ENCODE assay signal across 9 mouse cellular contexts in the genomic region with DNA sequence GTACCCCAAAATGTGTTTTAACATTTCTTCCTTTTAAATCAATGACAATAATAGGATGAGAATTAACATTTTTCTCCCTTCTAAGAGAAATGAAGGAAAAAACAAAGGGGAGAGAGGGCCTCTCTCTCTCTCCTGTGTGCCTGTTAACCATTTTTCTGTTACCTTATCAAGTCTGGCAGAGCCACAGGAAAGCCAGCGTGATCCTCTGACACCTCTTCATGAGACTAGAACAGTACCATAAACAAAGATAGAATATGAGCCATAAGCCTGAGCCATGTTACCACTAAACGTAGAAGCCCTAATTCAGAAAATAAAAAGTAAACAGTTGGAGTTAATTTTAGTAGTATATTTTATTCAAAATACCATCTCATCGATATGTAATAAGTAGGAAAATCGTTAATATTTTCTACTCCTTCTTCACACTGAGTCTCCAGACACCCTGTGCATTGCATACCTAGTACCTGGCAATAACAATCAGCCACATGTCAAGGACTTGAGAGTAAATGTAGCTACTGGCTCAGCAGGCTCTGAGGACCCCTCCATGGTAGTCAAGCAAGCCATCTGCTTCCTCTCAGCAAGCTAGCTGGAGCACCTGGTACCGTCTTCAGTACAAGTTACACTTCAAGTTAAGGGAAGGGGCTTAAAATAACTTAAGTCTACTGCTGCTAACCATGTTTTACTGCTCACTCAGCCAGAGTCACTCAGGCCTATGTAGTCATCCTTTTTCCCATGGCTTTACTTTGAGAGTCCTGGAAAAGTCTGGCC. TPM values are rescaled to one million over a fixed set of nuclear protein-coding genes. Genes with fewer than 3 reads are reported as not detected.
A peak's percentile ranks its signal among the peaks of the same experiment; 100 is the strongest.
DNase-seq lines count a peak whose midpoint lies in the region; ATAC-seq and TF ChIP-seq lines count a peak whose summit lies in the region.
"Had no signal": no experiment of that assay in that cellular context is flagged by ENCODE, and none has a peak within 500 bp of the region (broad histone marks: within the 10 kb centered on the region; RNA-seq: fewer than 3 reads in every experiment).

No protein-coding gene starts in this region.

- peak overlapping the region; percentile 90; the same call in 1 of the 2 replicates for H3K9ac ChIP-seq in limb, embryonic 12.5 days (replicated peaks)
- peak overlapping the region; percentile 87; the same call in 1 of the 2 replicates for H3K9ac ChIP-seq in stomach, postnatal 0 days (ENCODE audit: low read length)

- no peak for TF ChIP-seq CTCF in thymus, adult 2 months (IDR thresholded peaks at IDR 0.05; ENCODE audit: borderline replicate concordance, control insufficient read depth, extremely low read depth, insufficient read depth, low read length, poor library complexity)
- no peak for TF ChIP-seq CTCF in stomach, postnatal 0 days (IDR thresholded peaks at IDR 0.05; ENCODE audit: low read depth)

- peaks cover 8% of the 10 kb centered on the region for H3K4me1 ChIP-seq in thymus, adult 2 months (replicated peaks; ENCODE audit: control insufficient read depth, insufficient read depth, low read length)
- peaks cover 55% of the 10 kb centered on the region for H3K4me1 ChIP-seq in limb, embryonic 12.5 days (replicated peaks)
- H3K4me1 ChIP-seq in stomach, postnatal 0 days (replicated peaks; ENCODE audit: control insufficient read depth, insufficient read depth), result no peaks in the 10 kb centered on the region

- H3K4me3 ChIP-seq in thymus, adult 2 months (ENCODE audit: control insufficient read depth, insufficient read depth, low read length), result no peak overlapping the region
- H3K4me3 ChIP-seq in limb, embryonic 12.5 days (replicated peaks), result peak overlapping the region; percentile 76
- peak overlapping the region; percentile 82 for H3K4me3 ChIP-seq in stomach, postnatal 0 days (ENCODE audit: low read depth, low read length)

- H3K27me3 ChIP-seq in thymus, adult 2 months (ENCODE audit: control insufficient read depth, insufficient read depth, low read length), result no peaks in the 10 kb centered on the region
- H3K27me3 ChIP-seq in limb, embryonic 12.5 days, result no peaks in the 10 kb centered on the region
- H3K27me3 ChIP-seq in stomach, postnatal 0 days (ENCODE audit: control insufficient read depth, insufficient read depth, low read length), result no peaks in the 10 kb centered on the region

- H3K36me3 ChIP-seq in thymus, adult 2 months (ENCODE audit: control insufficient read depth, insufficient read depth, low read length), result no peaks in the 10 kb centered on the region
- no peaks in the 10 kb centered on the region for H3K36me3 ChIP-seq in limb, embryonic 12.5 days
- H3K36me3 ChIP-seq in stomach, postnatal 0 days (ENCODE audit: control insufficient read depth, insufficient read depth, low read length), result no peaks in the 10 kb centered on the region

- TF ChIP-seq POLR2A in thymus, adult 2 months (IDR thresholded peaks at IDR 0.05; ENCODE audit: control insufficient read depth, extremely low read depth, insufficient read depth, low read length, poor library complexity), result no peak

- 73% methylated on average over 5 of the region's 5 CpGs for WGBS in thymus, adult 2 months
- WGBS in limb, embryonic 12.5 days, result 67% methylated on average over 5 of the region's 5 CpGs
- WGBS in stomach, postnatal 0 days, result 54% methylated on average over 5 of the region's 5 CpGs

- DNase-seq in cerebellum, adult 8-10 months, result peak; percentile 47
- DNase-seq in cerebellum, adult 11 months, result no peak
- DNase-seq in thymus, postnatal 0 days (ENCODE audit: low spot score), result peak; percentile 36
- no peak for DNase-seq in thymus, adult 2 months
- no peak for DNase-seq in stomach, postnatal 0 days (ENCODE audit: low spot score)
- DNase-seq in kidney, adult 11 months, result no peak
- DNase-seq: B cell, adult 2 months had no signal

- no peak for TF ChIP-seq EP300 in stomach, postnatal 0 days (optimal IDR thresholded peaks at IDR 0.05)

- H3K4me2 ChIP-seq in limb, embryonic 12.5 days, result peak overlapping the region; percentile 84
- peak overlapping the region; percentile 91 for H3K4me2 ChIP-seq in stomach, postnatal 0 days (replicated peaks; ENCODE audit: low read depth)

- no peaks in the 10 kb centered on the region for H3K9me3 ChIP-seq in limb, embryonic 12.5 days
- H3K9me3 ChIP-seq in stomach, postnatal 0 days (ENCODE audit: control insufficient read depth, low read length), result no peaks in the 10 kb centered on the region

- ATAC-seq in limb, embryonic 12.5 days (ENCODE audit: insufficient number of reproducible peaks, insufficient read depth, low FRiP score, low TSS enrichment, low read depth), result no peak
- no peak for ATAC-seq in stomach, postnatal 0 days (ENCODE audit: low FRiP score, low TSS enrichment)
- no peak for ATAC-seq in granulocyte monocyte progenitor cell, adult 5-6 weeks (replicated peaks; ENCODE audit: poor library complexity, severe bottlenecking)

- no peak overlapping the region for H3K27ac ChIP-seq in thymus, adult 2 months (ENCODE audit: control insufficient read depth, insufficient read depth, low read length)
- no peak overlapping the region for H3K27ac ChIP-seq in limb, embryonic 12.5 days
- no peak overlapping the region for H3K27ac ChIP-seq in stomach, postnatal 0 days (replicated peaks)

RNA-seq across cellular contexts. Expression of a gene that starts 2.2 kb away (rescaled TPM):
- 5.2 and 5.6 TPM in 2 replicates for polyA plus RNA-seq in thymus, postnatal 0 days (2015; fragmentation: Nextera tagmentation; extraction: Ambion mirVana)
- polyA plus RNA-seq in thymus, adult 2 months (2012; rRNA removed), result 5.9 and 6.2 TPM in 2 replicates
- polyA plus RNA-seq in limb, embryonic 12.5 days (2016; fragmentation: Nextera tagmentation; extraction: Ambion mirVana), result 14.4 and 16.3 TPM in 2 replicates
- polyA plus RNA-seq in stomach, postnatal 0 days (2015; fragmentation: Nextera tagmentation; extraction: Ambion mirVana), result 7.0 and 7.6 TPM in 2 replicates
- 4.9 and 6.7 TPM in 2 replicates for total RNA-seq in granulocyte monocyte progenitor cell, adult 5-6 weeks (2014; fragmentation: Nextera tagmentation)
- total RNA-seq in granulocyte monocyte progenitor cell, adult 5-6 weeks (2017), result 3.2 and 3.7 TPM in 2 replicates

Comparison
In these comparisons a context has a peak if more than half of its experiments do, and no peak if none do; other contexts are left out.
1. DNase-seq: peak in cerebellum, adult 8-10 months (single experiment) and thymus, postnatal 0 days (single experiment); none in cerebellum, adult 11 months (single experiment), thymus, adult 2 months (single experiment), stomach, postnatal 0 days (single experiment) and kidney, adult 11 months (single experiment).